Mouse (Mus musculus): Measurements from ENCODE around the gene Ptprg. TPM values are rescaled to one million over a fixed set of nuclear protein-coding genes. Genes with fewer than 3 reads are reported as not detected.

The Ptprg gene
- polyA plus RNA-seq, 1 experiment from 2014 or later, result 32.8 TPM

- no peaks in the 10 kb centered on the region for H3K9me3 ChIP-seq (replicated peaks)
- no peaks in the 10 kb centered on the region for H3K36me3 ChIP-seq (ENCODE audit: poor library complexity, severe bottlenecking)
- WGBS, result 3% methylated on average over 5 of the region's 5 CpGs
- H3K4me3 ChIP-seq, result no peak overlapping the region
- ATAC-seq, result peak; percentile 86
- H3K4me1 ChIP-seq, result peaks cover 33% of the 10 kb centered on the region
- H3K4me2 ChIP-seq, result no peak overlapping the region
- H3K9ac ChIP-seq, result no peak overlapping the region
- H3K27ac ChIP-seq, result peak overlapping the region; percentile 51; the same call in 1 of the 2 replicates
- no peaks in the 10 kb centered on the region for H3K27me3 ChIP-seq
These were observed 624.1 kb downstream of the Ptprg start for GRCm38 (mm10) chr14:12177436-12177835.

- WGBS, result 90% methylated on average over 1 of the region's 1 CpGs
- ATAC-seq, result no peak
- H3K9me3 ChIP-seq (replicated peaks), result no peaks in the 10 kb centered on the region
- no peak overlapping the region for H3K4me3 ChIP-seq
- no peak overlapping the region for H3K27ac ChIP-seq
- no peak overlapping the region for H3K4me2 ChIP-seq
- H3K4me1 ChIP-seq, result peaks cover 34% of the 10 kb centered on the region
- H3K27me3 ChIP-seq, result no peaks in the 10 kb centered on the region
- H3K36me3 ChIP-seq (ENCODE audit: poor library complexity, severe bottlenecking), result no peaks in the 10 kb centered on the region
- no peak overlapping the region for H3K9ac ChIP-seq
These were observed 625.3 kb downstream of the Ptprg start for GRCm38 (mm10) chr14:12178645-12179044.

- WGBS, result 60% methylated on average over 3 of the region's 3 CpGs
- H3K9ac ChIP-seq, result no peak overlapping the region
- H3K36me3 ChIP-seq (ENCODE audit: poor library complexity, severe bottlenecking), result no peaks in the 10 kb centered on the region
- H3K4me1 ChIP-seq, result peaks cover 49% of the 10 kb centered on the region
- H3K9me3 ChIP-seq (replicated peaks), result no peaks in the 10 kb centered on the region
- no peak overlapping the region for H3K4me2 ChIP-seq
- no peaks in the 10 kb centered on the region for H3K27me3 ChIP-seq
- ATAC-seq, result no peak
- H3K27ac ChIP-seq, result no peak overlapping the region
- no peak overlapping the region for H3K4me3 ChIP-seq
These were observed 626.8 kb downstream of the Ptprg start for GRCm38 (mm10) chr14:12180116-12180515.

- peaks cover 52% of the 10 kb centered on the region for H3K4me1 ChIP-seq
- H3K4me3 ChIP-seq, result no peak overlapping the region
- no peaks in the 10 kb centered on the region for H3K27me3 ChIP-seq
- no peaks in the 10 kb centered on the region for H3K9me3 ChIP-seq (replicated peaks)
- ATAC-seq, result peak; percentile 77
- H3K36me3 ChIP-seq (ENCODE audit: poor library complexity, severe bottlenecking), result no peaks in the 10 kb centered on the region
- no peak overlapping the region for H3K4me2 ChIP-seq
- H3K27ac ChIP-seq, result peak overlapping the region; percentile 89
- no peak overlapping the region for H3K9ac ChIP-seq
- WGBS, result 33% methylated on average over 4 of the region's 4 CpGs
These were observed 631.7 kb downstream of the Ptprg start for GRCm38 (mm10) chr14:12185040-12185439.

GRCm38 (mm10) chr14:12188352-12188751, 635.0 kb downstream of the Ptprg start:
- ATAC-seq, result no peak
- Histone ChIP-seq H3K4me3 (no peak overlapping the region), H3K9ac (no peak overlapping the region), H3K27ac (peak overlapping the region; percentile 85; the same call in 1 of the 2 replicates), H3K9me3 (replicated peaks) (no peaks in the 10 kb centered on the region), H3K36me3 (ENCODE audit: poor library complexity, severe bottlenecking) (no peaks in the 10 kb centered on the region), H3K27me3 (no peaks in the 10 kb centered on the region), H3K4me1 (peaks cover 80% of the 10 kb centered on the region), H3K4me2 (no peak overlapping the region)
- 25% methylated on average over 4 of the region's 4 CpGs for WGBS

GRCm38 (mm10) chr14:12189266-12189665, 635.9 kb downstream of the Ptprg start:
- H3K27ac ChIP-seq, result peak overlapping the region; percentile 85
- ATAC-seq, result no peak; the same call in 1 of the 2 replicates
- WGBS, result 19% methylated on average over 3 of the region's 3 CpGs
- H3K4me1 ChIP-seq, result peaks cover 75% of the 10 kb centered on the region
- H3K27me3 ChIP-seq, result no peaks in the 10 kb centered on the region
- H3K9ac ChIP-seq, result no peak overlapping the region
- no peak overlapping the region for H3K4me3 ChIP-seq
- H3K9me3 ChIP-seq (replicated peaks), result no peaks in the 10 kb centered on the region
- no peaks in the 10 kb centered on the region for H3K36me3 ChIP-seq (ENCODE audit: poor library complexity, severe bottlenecking)
- H3K4me2 ChIP-seq, result peak overlapping the region; percentile 52

- peak; percentile 94 for ATAC-seq
- Histone ChIP-seq H3K4me1 (peaks cover 68% of the 10 kb centered on the region), H3K9me3 (replicated peaks) (no peaks in the 10 kb centered on the region), H3K4me3 (peak overlapping the region; percentile 24), H3K27me3 (no peaks in the 10 kb centered on the region), H3K27ac (peak overlapping the region; percentile 85), H3K36me3 (ENCODE audit: poor library complexity, severe bottlenecking) (no peaks in the 10 kb centered on the region), H3K4me2 (peak overlapping the region; percentile 52), H3K9ac (peak overlapping the region; percentile 38)
- 4% methylated on average over 12 of the region's 12 CpGs for WGBS
These were observed 636.6 kb downstream of the Ptprg start for GRCm38 (mm10) chr14:12189717-12190600.

- Histone ChIP-seq H3K4me2 (peak overlapping the region; percentile 52), H3K36me3 (ENCODE audit: poor library complexity, severe bottlenecking) (no peaks in the 10 kb centered on the region), H3K27ac (peak overlapping the region; percentile 85), H3K9ac (peak overlapping the region; percentile 38; the same call in 1 of the 2 replicates), H3K4me3 (peak overlapping the region; percentile 24), H3K27me3 (no peaks in the 10 kb centered on the region), H3K9me3 (replicated peaks) (no peaks in the 10 kb centered on the region), H3K4me1 (peaks cover 61% of the 10 kb centered on the region)
- no peak for ATAC-seq
- 66% methylated on average over 6 of the region's 6 CpGs for WGBS
These were observed 637.7 kb downstream of the Ptprg start for GRCm38 (mm10) chr14:12191076-12191475.

GRCm38 (mm10) chr14:12198735-12199134, 645.4 kb downstream of the Ptprg start:
- WGBS, result 56% methylated on average over 7 of the region's 7 CpGs
- Histone ChIP-seq H3K4me2 (no peak overlapping the region), H3K36me3 (ENCODE audit: poor library complexity, severe bottlenecking) (no peaks in the 10 kb centered on the region), H3K9me3 (replicated peaks) (no peaks in the 10 kb centered on the region), H3K27ac (no peak overlapping the region), H3K9ac (no peak overlapping the region), H3K4me3 (no peak overlapping the region), H3K4me1 (peaks cover 37% of the 10 kb centered on the region), H3K27me3 (no peaks in the 10 kb centered on the region)
- ATAC-seq, result peak; percentile 27; the same call in 1 of the 2 replicates

- peak; percentile 89 for ATAC-seq
- Histone ChIP-seq H3K36me3 (ENCODE audit: poor library complexity, severe bottlenecking) (no peaks in the 10 kb centered on the region), H3K27me3 (no peaks in the 10 kb centered on the region), H3K4me1 (peaks cover 41% of the 10 kb centered on the region), H3K27ac (peak overlapping the region; percentile 37), H3K9me3 (replicated peaks) (no peaks in the 10 kb centered on the region), H3K4me3 (no peak overlapping the region), H3K4me2 (no peak overlapping the region), H3K9ac (no peak overlapping the region)
- 49% methylated on average over 13 of the region's 13 CpGs for WGBS
These were observed 646.9 kb downstream of the Ptprg start for GRCm38 (mm10) chr14:12199956-12200950.

- peaks cover 41% of the 10 kb centered on the region for H3K4me1 ChIP-seq
- WGBS, result 44% methylated on average over 10 of the region's 10 CpGs
- H3K9ac ChIP-seq, result no peak overlapping the region
- H3K4me2 ChIP-seq, result no peak overlapping the region
- ATAC-seq, result no peak
- no peaks in the 10 kb centered on the region for H3K36me3 ChIP-seq (ENCODE audit: poor library complexity, severe bottlenecking)
- no peak overlapping the region for H3K27ac ChIP-seq
- no peak overlapping the region for H3K4me3 ChIP-seq
- no peaks in the 10 kb centered on the region for H3K9me3 ChIP-seq (replicated peaks)
- H3K27me3 ChIP-seq, result no peaks in the 10 kb centered on the region
These were observed 648.9 kb downstream of the Ptprg start for GRCm38 (mm10) chr14:12202214-12202613.

- ATAC-seq, result no peak
- WGBS, result 64% methylated on average over 7 of the region's 7 CpGs
- no peak overlapping the region for H3K9ac ChIP-seq
- H3K27me3 ChIP-seq, result no peaks in the 10 kb centered on the region
- peaks cover 41% of the 10 kb centered on the region for H3K4me1 ChIP-seq
- peaks cover 2% of the 10 kb centered on the region; the same call in 1 of the 2 replicates for H3K36me3 ChIP-seq (ENCODE audit: poor library complexity, severe bottlenecking)
- no peaks in the 10 kb centered on the region for H3K9me3 ChIP-seq (replicated peaks)
- no peak overlapping the region for H3K4me2 ChIP-seq
- H3K27ac ChIP-seq, result no peak overlapping the region
- H3K4me3 ChIP-seq, result no peak overlapping the region
These were observed 649.7 kb downstream of the Ptprg start for GRCm38 (mm10) chr14:12203081-12203480.
